Mouse (Mus musculus): ENCODE measurements around the gene Vmn1r83. TPM values are rescaled to one million over a fixed set of nuclear protein-coding genes. Genes with fewer than 3 reads are reported as not detected.

The Vmn1r83 gene
- total RNA-seq (2023) = under 1 TPM; 0.24 to 0.26 TPM

DNA sequence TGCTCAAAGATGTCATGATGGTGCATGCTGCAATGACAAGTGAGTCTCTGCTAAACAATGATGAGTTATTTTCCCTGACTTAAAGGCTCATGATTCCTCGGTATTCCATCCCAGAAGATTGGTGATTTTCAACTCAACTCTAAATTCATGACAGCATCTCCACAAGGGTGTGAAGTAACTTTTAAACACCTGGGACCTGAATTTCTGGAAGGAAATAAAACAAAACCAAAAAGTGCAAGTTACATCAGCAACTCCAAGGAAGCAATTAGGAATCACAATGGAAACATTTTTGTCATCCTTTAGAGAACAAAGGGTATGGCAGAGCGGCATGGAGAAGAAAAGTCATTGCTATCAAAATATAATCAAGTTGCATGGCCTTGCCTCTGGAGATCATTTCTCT, at the start of gene Vmn1r83:
TSS of gene Vmn1r83 (minus strand) at position 101 of the 400 bp plus-strand sequence.

DNA sequence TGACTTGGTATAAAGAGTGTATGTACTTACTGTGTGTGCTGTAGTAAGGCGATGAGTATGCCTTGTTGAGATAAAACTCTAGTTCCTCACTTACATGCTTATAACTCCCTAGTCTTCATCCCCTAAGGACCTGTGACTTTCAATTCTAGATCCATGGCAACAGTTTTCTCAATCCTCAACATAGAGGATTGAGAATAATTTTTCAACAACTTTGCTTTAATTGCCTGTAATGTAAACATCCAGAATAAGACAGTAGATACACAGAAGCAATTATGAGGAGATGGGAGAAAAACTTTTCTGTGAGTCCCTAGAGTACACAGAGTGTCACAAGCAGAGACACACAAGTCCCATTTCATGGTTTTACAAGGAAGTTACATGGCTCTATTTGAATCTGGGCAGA, 39.9 kb upstream of the Vmn1r83 start, which contains the start of gene Vmn1r84:
TSS of gene Vmn1r84 (minus strand) at position 101 of the 400 bp plus-strand sequence.

DNA sequence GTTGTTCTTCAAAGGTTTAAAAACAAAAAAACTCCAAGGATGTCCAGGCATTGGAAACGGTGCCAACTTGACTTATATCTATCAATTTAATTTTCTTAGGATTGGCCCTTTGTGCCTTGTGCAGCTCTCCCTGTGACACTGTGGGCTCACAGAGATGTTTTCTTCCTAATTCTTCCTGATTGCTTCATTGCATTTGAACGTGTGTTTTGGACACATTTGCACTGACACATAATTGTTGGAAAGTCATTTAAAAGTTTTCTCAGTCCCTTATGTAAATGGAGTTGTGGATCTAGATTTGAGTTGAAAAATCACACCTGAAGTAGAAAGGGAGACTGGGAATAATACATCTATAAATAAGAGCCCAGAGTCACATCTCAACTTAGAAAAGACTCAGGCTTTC, 29.2 kb downstream of the Vmn1r83 start, which contains the start of gene Vmn1r82:
TSS of gene Vmn1r82 (plus strand) at position 301 of the 400 bp plus-strand sequence.

Other genes with a start within 250 kb of the Vmn1r83 start
- gene Vmn1r78, start 179.2 kb downstream of the Vmn1r83 start, total RNA-seq (2023) = not detected
- gene Vmn1r79, start 158.2 kb downstream of the Vmn1r83 start, total RNA-seq (2023) = not detected
- not detected for gene Vmn1r80, start 140.2 kb downstream of the Vmn1r83 start, total RNA-seq (2023)
- under 1 TPM in 1 of 2 experiments, not detected in 1; 0.02 TPM for gene Vmn1r81, start 61.2 kb downstream of the Vmn1r83 start, total RNA-seq (2023)
- not detected for gene Vmn1r82, start 29.1 kb downstream of the Vmn1r83 start, total RNA-seq (2023)
- gene Vmn1r84, start 39.8 kb upstream of the Vmn1r83 start, total RNA-seq (2023) = not detected
- gene Zfp551, start 93.3 kb upstream of the Vmn1r83 start, total RNA-seq (2023) = under 1 TPM in 1 of 2 experiments, not detected in 1; 0.60 TPM
- gene Zfp606, start 148.8 kb upstream of the Vmn1r83 start, total RNA-seq (2023) = 1 to 10 TPM; 2.1 to 2.8 TPM
- not detected for gene 2900092C05Rik, start 183.0 kb upstream of the Vmn1r83 start, total RNA-seq (2023)